Mouse (Mus musculus) stomach, embryonic 14.5 days (tissue): ENCODE results near the gene Coil. TPM values are rescaled to one million over a fixed set of nuclear protein-coding genes. Genes with fewer than 3 reads are reported as not detected.
"Not testable (repeated sequence)": the region's sequence is repeated elsewhere in the genome, so short reads cannot be mapped to it uniquely, and the experiment has no call there.

Experiments
- ATAC-seq: fragments of 200-750 bp; cut with Nextera tagmentation; 2 replicates; pipeline ENCODE4 v1.8.0; 2017; ENCODE audit warnings: low read depth, moderate TSS enrichment; ENCODE audit not compliant: insufficient number of reproducible peaks, insufficient read depth, low FRiP score
- H3K27ac ChIP-seq: fragments of 300-500 bp; sonication (generic); 2 replicates; pipeline ENCODE4 v1.5.1; 2014; ENCODE audit warnings: mild to moderate bottlenecking, low read length, moderate library complexity, mixed read lengths
- H3K27me3 ChIP-seq: fragments of 300-500 bp; sonication (generic); 2 replicates; pipeline ENCODE4 v1.6.1; 2014; ENCODE audit warnings: low read length, control low read depth, mixed read lengths; ENCODE audit not compliant: control insufficient read depth, insufficient read depth
- H3K36me3 ChIP-seq: fragments of 300-500 bp; sonication (generic); 2 replicates; pipeline ENCODE4 v1.6.1; 2014; ENCODE audit warnings: mild to moderate bottlenecking, control low read depth, low read length, moderate library complexity, mixed read lengths; ENCODE audit not compliant: control insufficient read depth, insufficient read depth
- H3K4me1 ChIP-seq: fragments of 300-500 bp; sonication (generic); 2 replicates; pipeline ENCODE4 v1.6.1; 2014; ENCODE audit warnings: low read length, control low read depth, mixed read lengths; ENCODE audit not compliant: control insufficient read depth, insufficient read depth
- H3K4me2 ChIP-seq: fragments of 300-500 bp; sonication (generic); replicated peaks from 2 replicates; pipeline ENCODE4 v1.6.1; 2014; ENCODE audit warnings: low read depth, low read length, control low read depth
- H3K4me3 ChIP-seq: fragments of 300-500 bp; sonication (generic); 2 replicates; pipeline ENCODE4 v1.5.1; 2014; ENCODE audit warnings: low read depth, low read length, control low read depth
- H3K9ac ChIP-seq: fragments of 300-500 bp; sonication (generic); replicated peaks from 2 replicates; pipeline ENCODE4 v1.6.1; 2014; ENCODE audit warnings: low read depth, mild to moderate bottlenecking, control low read depth, low read length, moderate library complexity, mixed read lengths
- H3K9me3 ChIP-seq: fragments of 300-500 bp; sonication (generic); 2 replicates; pipeline ENCODE4 v1.6.1; 2016; ENCODE audit warnings: low read depth, low read length, control low read depth; ENCODE audit not compliant: control insufficient read depth
- WGBS: fragments of 180-500 bp; shearing (Covaris S2); extraction: QIAGEN DNeasy Blood & Tissue Kit; methylation state at CpG from one replicate; pipeline ENCODE4 v1.1.7; 2014; 5-methylcytosine and 5-hydroxymethylcytosine counted together
- polyA plus RNA-seq: library from polyadenylated mRNA; unstranded; fragments of >200 nt; fragmentation: Nextera tagmentation; extraction: Ambion mirVana; gene quantifications from 2 replicates; pipeline ENCODE4 v1.2.1, GENCODE M21; 2014

Gene Coil
- polyA plus RNA-seq, 1 experiment from 2014 or later: 11.2 TPM

DNA sequence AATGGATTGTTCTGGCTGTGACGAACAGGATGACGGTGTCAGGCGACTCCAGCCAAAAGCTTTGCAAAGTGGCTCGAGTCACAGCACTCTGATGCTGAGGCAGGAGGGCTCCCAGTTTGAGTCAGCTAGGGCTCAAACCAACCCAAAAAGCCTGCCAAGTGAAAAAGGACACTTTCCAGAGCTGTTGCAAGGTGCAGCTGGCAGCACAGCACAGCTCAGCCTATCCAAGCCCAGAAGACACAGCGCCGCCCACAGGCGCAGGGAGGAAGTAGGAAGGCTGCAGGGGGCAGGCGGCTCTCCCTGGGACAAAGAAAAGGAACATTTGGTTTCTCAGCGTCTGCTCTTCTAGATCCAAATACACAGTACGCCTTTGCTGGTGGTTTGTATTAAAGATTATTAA lies 16.6 kb downstream of the Coil start:
- no peaks in the 10 kb centered on the region for H3K27me3 ChIP-seq
- H3K4me2 ChIP-seq: no peak overlapping the region
- no peak overlapping the region for H3K27ac ChIP-seq
- no peaks in the 10 kb centered on the region for H3K9me3 ChIP-seq
- no peak overlapping the region for H3K9ac ChIP-seq
- peaks cover 40% of the 10 kb centered on the region for H3K36me3 ChIP-seq
- no peak overlapping the region for H3K4me3 ChIP-seq
- no peak for ATAC-seq
- H3K4me1 ChIP-seq: no peaks in the 10 kb centered on the region
- WGBS: 83% methylated on average over 10 of the region's 10 CpGs

DNA sequence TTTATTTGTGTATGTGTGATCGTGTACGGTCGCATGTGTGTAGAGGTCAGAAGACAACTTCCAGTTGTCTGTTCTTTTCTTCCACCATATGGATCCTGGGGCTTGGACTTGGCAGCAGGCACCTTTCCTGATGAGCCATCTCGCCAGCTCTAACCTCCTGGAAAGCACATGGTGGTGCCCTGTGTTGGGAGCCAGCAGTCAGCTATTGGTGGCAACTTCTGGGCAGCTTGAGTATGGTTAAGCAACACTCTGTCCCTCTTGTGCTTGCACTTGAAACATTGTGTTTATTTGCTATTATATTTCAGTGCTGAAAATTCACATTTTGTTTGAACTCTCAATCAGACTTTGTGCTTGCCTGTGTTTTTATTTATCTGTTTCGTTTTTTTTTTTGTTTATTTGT lies 18.9 kb downstream of the Coil start:
- H3K9ac ChIP-seq: no peak overlapping the region
- H3K9me3 ChIP-seq: no peaks in the 10 kb centered on the region
- peaks cover 34% of the 10 kb centered on the region for H3K36me3 ChIP-seq
- H3K4me2 ChIP-seq: no peak overlapping the region
- 79% methylated on average over 5 of the region's 5 CpGs for WGBS
- H3K27ac ChIP-seq: no peak overlapping the region
- no peaks in the 10 kb centered on the region for H3K27me3 ChIP-seq
- H3K4me3 ChIP-seq: no peak overlapping the region
- no peak for ATAC-seq
- no peaks in the 10 kb centered on the region for H3K4me1 ChIP-seq

DNA sequence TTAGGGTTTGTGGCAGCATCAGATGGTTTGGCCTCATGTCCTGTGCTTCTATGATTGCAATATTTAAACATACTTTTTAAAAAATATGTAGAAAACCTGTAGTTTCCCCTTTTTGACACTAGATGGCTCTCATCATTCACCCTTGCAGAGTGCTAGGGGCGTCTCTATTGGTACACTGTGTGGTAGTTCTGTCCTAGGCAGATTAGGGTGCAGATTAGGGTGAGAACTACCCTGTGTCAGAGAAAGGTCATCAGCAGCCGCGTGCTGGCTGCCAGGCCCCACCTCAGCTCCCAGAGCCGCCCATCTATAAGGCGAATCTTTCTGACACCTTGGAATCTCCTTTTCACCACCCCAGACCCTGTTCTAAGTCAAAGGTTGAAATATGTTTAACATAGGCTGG lies 19.5 kb downstream of the Coil start:
- no peak overlapping the region for H3K27ac ChIP-seq
- no peak overlapping the region for H3K4me3 ChIP-seq
- ATAC-seq: peak; percentile 42; the same call in 1 of the 2 replicates
- no peaks in the 10 kb centered on the region for H3K4me1 ChIP-seq
- H3K9me3 ChIP-seq: no peaks in the 10 kb centered on the region
- peaks cover 28% of the 10 kb centered on the region for H3K36me3 ChIP-seq
- WGBS: 63% methylated on average over 5 of the region's 5 CpGs
- H3K4me2 ChIP-seq: no peak overlapping the region
- no peak overlapping the region for H3K9ac ChIP-seq
- H3K27me3 ChIP-seq: no peaks in the 10 kb centered on the region

DNA sequence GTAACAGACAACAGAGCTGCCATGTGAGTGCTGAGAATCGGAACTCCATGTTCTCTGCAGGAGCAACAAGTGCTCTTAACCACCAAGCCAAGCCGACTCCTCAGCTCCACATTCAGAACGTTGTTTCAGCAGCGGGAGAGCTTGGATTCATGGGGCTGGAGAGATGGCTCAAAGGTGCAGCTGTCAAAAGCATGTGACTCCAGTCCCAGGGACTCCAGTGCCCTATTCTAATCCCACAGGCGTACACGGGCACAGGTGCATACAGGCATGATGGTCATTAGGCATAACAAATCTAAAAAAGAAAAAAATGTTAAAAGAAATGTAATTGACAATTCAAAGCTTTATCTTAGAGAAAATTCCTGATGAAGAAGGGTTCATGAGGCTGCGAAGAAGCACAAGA lies 23.1 kb downstream of the Coil start:
- Histone ChIP-seq H3K9ac (no peak overlapping the region), H3K4me2 (no peak overlapping the region), H3K9me3 (no peaks in the 10 kb centered on the region), H3K4me1 (no peaks in the 10 kb centered on the region), H3K27me3 (no peaks in the 10 kb centered on the region), H3K4me3 (no peak overlapping the region), H3K27ac (no peak overlapping the region), H3K36me3 (peaks cover 8% of the 10 kb centered on the region; the same call in 1 of the 2 replicates)
- 50% methylated on average over 7 of the region's 7 CpGs for WGBS
- no peak for ATAC-seq

DNA sequence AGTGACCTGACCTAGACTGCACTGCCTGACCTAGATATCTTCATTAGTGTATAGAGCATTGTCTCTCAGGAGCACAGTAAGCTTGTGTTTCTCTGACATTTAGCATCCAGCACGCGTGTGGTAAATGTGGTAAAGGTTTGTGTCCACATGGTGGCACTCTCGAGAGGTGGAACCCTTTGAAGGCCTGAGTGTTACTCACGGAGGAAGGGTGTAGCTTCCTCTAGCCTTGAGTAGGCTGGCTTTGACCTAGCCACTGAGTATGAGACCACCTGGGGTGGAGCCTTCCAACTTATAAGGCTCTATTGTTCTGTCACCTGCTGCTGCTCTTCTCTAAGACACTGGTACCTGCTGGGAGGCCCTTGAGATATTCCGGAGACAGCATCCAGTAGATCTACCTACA lies 23.6 kb downstream of the Coil start:
- peaks cover 8% of the 10 kb centered on the region; the same call in 1 of the 2 replicates for H3K36me3 ChIP-seq
- H3K9ac ChIP-seq: no peak overlapping the region
- no peaks in the 10 kb centered on the region for H3K9me3 ChIP-seq
- WGBS: 18% methylated on average over 5 of the region's 5 CpGs
- no peak overlapping the region for H3K27ac ChIP-seq
- no peak overlapping the region for H3K4me3 ChIP-seq
- H3K27me3 ChIP-seq: no peaks in the 10 kb centered on the region
- ATAC-seq: peak; percentile 58; the same call in 1 of the 2 replicates
- H3K4me2 ChIP-seq: no peak overlapping the region
- no peaks in the 10 kb centered on the region for H3K4me1 ChIP-seq

DNA sequence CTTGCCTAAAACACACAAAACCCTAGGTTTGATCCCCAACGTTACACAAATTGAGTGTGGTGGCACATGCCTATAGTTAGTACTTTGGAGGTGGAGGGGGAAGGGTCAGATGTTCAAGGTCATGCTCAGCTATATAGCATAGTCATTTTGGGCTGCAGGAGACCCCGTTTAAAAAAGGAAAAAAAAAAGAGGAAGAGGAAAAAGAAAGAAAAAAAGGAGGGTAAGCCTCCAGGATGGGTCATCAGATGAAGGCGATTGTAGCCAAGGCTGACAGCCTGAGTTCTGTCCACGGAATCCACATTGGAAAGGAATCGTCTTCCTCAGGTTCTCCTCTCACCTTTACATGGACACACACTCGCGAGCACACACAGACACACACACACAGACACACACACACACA lies 24.4 kb downstream of the Coil start:
- Histone ChIP-seq H3K36me3 (peaks cover 8% of the 10 kb centered on the region; the same call in 1 of the 2 replicates), H3K27me3 (no peaks in the 10 kb centered on the region), H3K4me3 (no peak overlapping the region), H3K9me3 (no peaks in the 10 kb centered on the region), H3K4me2 (no peak overlapping the region), H3K4me1 (no peaks in the 10 kb centered on the region), H3K27ac (no peak overlapping the region), H3K9ac (no peak overlapping the region)
- no peak for ATAC-seq
- 84% methylated on average over 7 of the region's 7 CpGs for WGBS

DNA sequence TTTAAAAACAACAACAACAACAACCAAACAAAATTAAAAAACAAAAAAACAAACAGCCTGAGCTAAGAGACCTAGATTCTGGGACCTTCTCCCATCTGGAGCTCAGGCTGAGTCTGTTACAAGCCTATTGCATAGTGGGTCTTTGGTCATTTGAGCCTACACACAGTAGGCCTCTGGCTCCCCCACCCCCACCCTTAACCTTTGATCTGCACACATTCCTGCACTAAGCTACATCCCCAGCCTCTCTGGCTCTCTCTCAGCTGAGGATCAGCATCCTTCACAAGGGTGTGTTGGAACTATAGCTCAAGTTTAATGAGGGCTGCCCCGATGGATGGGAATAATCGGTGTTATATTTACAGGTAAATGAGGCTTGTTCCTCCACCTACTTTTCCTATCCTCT lies 25.6 kb downstream of the Coil start:
- Histone ChIP-seq H3K36me3 (peaks cover 6% of the 10 kb centered on the region; the same call in 1 of the 2 replicates), H3K27me3 (no peaks in the 10 kb centered on the region), H3K27ac (no peak overlapping the region), H3K4me3 (no peak overlapping the region), H3K9ac (no peak overlapping the region), H3K4me1 (no peaks in the 10 kb centered on the region), H3K9me3 (no peaks in the 10 kb centered on the region), H3K4me2 (no peak overlapping the region)
- 89% methylated on average over 2 of the region's 2 CpGs for WGBS
- ATAC-seq: no peak

DNA sequence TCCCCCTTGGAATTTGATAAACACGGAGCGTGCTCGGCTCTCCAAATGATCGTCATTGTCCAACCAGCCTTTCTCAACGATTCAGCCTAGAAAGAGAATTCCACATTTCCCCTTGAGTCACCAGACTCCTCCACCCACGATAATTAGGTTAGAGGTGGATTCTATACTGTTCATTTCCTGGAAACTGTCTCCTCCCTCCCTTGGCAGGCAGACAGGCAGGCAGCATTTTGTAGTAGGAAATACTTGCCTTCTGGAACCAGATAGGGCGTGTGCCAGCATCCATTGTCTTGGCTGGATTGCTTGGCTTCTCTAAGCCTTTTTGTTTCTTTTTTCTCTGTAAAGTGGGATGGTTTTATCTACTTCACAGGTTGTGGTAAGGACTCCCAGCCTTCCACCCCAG lies 26.4 kb downstream of the Coil start:
- no peak for ATAC-seq
- no peak overlapping the region for H3K27ac ChIP-seq
- no peak overlapping the region for H3K9ac ChIP-seq
- no peak overlapping the region for H3K4me3 ChIP-seq
- 56% methylated on average over 7 of the region's 7 CpGs for WGBS
- no peaks in the 10 kb centered on the region for H3K27me3 ChIP-seq
- no peaks in the 10 kb centered on the region for H3K36me3 ChIP-seq
- no peaks in the 10 kb centered on the region for H3K4me1 ChIP-seq
- no peak overlapping the region for H3K4me2 ChIP-seq
- H3K9me3 ChIP-seq: no peaks in the 10 kb centered on the region

DNA sequence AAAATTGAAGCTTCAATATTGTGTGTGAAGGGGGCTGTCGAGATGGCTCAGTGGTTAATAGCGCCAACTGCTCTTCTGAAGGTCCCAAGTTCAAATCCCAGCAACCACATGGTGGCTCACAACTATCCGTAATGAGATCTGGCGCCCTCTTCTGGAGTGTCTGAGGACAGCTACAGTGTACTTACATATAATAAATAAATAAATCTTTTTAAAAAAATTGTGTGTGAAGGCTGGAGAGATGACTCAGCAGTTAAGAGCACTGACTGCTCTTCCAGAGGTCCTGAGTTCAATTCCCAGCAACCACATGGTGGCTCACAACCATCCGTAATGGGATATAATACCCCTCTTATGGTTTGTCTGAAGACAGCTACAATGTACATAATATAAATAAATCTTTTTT lies 27.3 kb downstream of the Coil start:
- H3K27ac ChIP-seq, H3K4me3 ChIP-seq, H3K4me1 ChIP-seq, H3K9me3 ChIP-seq, H3K4me2 ChIP-seq, H3K27me3 ChIP-seq, H3K36me3 ChIP-seq, H3K9ac ChIP-seq, ATAC-seq: not testable (repeated sequence)
- 87% methylated on average over 5 of the region's 5 CpGs for WGBS
